Mouse (Mus musculus): Measurements from ENCODE around the gene Epha8.

Gene Epha8

DNA sequence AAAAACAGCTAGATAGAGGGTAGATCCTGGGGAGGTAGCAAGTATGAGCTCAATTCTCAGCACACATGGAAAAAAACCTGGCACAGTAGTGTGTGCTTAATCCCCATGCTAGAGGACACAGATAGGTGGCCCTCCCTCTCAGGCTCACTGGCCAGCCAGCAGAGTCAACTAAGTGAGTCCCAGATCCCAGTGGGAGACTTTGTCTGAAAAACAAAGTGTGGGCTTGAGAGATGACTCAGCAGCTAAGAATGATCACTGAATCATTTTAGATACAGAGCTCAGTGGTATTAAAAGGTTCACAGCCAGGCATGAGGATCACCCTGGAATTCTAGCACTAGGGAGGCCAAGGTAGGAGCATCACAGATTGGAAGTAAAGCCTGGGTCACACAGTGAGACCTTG lies 48.8 kb downstream of the Epha8 start:
- no peak for DNase-seq (ENCODE audit: extremely low spot score, low spot score)

DNA sequence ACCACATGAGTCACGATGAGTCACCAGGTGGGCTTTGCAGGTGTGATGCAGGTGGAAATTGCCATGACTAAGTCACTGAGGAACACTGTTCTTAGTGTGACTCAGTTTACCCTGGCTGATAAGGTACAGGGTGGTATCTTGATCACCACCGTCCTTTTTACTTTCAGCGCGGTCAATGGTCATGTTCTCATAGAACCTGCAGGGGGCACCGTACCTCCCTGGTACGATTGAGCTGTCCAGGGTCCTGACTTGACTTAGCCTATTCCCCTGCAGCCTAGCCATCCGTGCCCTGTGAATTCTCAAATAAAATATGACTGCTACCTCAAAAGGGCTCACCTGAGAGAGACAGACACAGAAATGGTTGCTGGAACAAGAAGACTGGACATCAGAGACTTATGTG lies 49.6 kb downstream of the Epha8 start:
- peak; percentile 59 for DNase-seq (ENCODE audit: extremely low spot score, low spot score)

DNA sequence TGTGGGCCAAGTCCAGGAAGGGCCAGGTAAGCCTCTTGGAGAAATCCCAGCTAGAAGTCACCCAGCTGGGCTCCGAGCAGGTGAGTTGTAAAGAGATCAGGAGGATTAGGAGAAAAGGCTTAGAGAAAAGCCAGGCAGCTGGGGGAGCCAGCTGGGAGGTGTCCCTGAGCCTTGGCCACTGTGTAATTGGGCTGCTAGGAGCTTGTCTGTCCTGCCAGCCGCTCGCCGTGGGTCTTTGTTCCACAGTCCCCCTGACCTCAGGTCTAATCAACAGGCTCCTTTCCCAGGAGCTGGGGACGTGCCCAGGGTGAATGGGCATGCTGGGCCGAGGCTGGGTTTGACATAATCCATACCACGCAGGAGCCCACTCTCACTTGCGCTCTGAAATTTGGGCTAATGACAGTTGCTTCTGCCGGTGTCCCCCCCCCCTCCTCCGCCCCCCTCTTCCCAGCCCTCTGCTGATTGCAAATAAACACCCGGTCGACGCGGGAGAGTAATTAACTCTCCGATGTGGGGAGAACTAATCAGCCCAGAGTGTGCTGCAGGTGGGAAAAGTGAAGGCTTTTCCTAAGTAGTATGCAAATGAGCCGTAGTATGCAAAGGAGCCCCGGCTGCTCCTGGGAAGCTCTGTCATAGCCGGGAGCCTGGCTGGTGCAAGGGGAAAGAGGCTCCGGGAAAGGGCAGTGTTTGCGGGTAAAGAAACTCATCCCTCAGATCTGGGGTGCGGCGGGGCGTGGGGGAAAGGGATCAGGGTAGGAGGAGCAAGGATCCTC lies 51.7 kb downstream of the Epha8 start:
- no peak for DNase-seq (ENCODE audit: extremely low spot score, low spot score)

DNA sequence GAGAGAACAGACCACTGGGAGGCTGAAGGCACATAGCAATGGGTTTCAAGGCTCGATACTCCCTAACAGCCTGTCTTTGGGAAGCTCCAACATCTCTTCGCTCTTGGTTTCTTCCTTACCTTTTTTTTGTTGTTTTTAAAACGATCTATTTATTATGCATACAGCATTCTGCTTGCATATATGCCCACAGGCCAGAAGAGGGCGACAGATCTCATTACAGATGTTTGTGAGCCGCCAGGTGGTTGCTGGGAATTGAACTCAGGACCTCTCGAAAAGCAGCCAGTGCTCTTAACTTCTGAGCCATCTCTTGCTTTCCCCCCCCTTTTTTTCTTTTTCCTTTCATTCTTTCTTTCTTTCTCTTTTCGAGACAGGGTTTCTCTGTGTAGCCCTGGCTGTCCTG lies 57.5 kb downstream of the Epha8 start:
- DNase-seq (ENCODE audit: extremely low spot score, low spot score): no peak

DNA sequence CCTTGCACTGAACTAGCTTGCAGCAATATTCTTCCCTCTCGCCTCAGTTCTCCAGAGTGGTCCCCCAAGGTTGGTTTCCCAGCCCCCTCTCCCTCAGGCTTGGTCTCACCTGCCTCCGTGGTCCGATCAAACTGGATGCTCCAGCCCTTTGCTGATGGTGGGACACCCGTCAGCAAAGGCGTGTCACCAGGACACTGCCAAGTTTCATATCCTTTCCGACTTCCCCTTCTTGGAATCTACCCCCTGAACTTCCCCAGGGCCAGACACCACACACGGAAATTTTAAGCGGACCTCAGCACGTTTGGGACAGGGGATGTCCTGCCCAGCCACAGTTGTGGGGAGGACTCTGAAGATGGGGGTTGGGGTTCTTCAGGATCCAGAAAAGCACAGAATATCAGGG lies 58.0 kb downstream of the Epha8 start, which contains the start of gene C1qa:
Gene C1qa, minus strand, starts transcription at position 167 of the 400 bp plus-strand sequence.
- no peak for DNase-seq (ENCODE audit: extremely low spot score, low spot score)

DNA sequence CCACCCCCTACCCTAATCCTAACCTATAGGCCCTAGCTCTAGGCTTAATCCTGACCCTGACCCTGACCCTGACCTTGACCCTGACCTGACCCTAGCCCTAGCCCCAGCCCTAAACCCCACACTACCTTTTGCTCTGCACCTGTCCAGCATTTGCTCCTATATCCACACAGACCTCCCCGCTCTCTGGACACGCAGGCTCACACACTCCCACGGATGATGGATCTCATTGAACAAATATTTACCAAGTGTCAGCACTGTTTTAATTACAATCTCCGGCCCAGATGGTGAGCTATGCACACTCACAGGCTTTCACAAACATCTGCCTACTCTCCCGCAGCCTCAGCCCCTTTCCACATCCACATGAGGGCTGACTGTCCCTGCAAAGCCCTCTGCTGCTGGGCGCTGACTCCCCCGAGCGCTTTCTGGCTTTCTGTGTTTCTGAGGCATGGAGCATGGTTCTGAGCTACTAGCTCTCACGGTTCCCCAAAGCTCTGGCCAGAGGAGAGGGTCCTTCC lies 58.5 kb downstream of the Epha8 start:
- DNase-seq (ENCODE audit: extremely low spot score, low spot score): no peak

DNA sequence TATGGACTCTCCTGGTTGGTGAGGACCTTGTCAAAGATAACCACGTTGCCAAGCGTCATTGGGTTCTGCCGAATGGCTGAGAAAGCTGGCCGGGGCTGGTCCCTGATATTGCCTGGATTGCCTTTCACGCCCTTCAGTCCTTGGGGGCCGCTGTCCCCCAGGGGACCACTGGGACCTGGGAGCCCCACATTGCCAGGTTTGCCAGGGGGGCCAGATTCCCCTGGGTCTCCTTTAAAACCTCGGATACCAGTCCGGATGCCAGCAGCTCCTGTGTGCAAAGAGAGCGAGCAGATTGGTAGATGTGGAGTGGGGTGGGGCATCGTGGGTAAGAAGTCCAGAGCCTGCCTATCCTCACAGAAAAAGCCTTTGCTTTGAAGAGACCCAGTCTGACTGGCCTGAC lies 60.2 kb downstream of the Epha8 start:
- no peak for DNase-seq (ENCODE audit: extremely low spot score, low spot score)

DNA sequence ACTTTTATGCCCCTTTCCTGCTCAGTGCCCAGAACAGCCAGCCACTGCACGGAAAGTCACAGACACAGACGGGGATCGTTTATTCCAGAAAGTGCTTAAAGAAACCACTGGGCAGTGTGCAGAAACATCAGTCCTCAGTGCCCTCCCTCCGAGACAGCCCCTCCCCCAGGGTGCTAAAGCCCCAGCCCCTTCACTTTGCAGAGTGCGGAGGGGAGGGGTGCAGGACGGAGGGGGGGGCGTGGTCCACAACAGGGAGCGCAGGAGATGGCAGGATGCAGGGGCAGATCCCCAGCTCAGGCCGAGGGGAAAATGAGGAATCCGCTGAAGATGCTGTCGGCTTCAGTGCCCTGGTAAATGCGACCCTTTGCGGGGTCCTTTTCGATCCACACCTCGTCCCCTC lies 60.8 kb downstream of the Epha8 start:
- no peak for DNase-seq (ENCODE audit: extremely low spot score, low spot score)

DNA sequence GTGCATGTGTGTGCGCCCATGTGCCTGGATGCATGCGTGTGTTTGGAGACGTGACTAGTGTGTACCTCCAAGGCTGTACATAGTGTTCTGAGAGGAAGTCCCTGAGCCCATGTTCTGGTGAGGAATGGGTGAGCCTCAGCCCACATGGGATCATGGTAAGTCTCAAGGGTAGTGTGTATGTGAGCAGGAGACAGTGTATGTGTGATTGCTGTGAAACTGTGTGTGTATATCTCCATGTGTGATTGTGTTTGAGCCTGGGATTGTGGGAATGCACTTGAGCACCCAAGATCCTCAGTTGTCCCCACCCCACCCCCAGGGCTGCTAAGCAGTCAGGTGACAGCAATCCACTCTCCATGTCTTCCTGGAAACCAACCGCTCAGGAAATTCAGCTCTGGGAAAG lies 61.8 kb downstream of the Epha8 start:
- DNase-seq (ENCODE audit: extremely low spot score, low spot score): no peak

DNA sequence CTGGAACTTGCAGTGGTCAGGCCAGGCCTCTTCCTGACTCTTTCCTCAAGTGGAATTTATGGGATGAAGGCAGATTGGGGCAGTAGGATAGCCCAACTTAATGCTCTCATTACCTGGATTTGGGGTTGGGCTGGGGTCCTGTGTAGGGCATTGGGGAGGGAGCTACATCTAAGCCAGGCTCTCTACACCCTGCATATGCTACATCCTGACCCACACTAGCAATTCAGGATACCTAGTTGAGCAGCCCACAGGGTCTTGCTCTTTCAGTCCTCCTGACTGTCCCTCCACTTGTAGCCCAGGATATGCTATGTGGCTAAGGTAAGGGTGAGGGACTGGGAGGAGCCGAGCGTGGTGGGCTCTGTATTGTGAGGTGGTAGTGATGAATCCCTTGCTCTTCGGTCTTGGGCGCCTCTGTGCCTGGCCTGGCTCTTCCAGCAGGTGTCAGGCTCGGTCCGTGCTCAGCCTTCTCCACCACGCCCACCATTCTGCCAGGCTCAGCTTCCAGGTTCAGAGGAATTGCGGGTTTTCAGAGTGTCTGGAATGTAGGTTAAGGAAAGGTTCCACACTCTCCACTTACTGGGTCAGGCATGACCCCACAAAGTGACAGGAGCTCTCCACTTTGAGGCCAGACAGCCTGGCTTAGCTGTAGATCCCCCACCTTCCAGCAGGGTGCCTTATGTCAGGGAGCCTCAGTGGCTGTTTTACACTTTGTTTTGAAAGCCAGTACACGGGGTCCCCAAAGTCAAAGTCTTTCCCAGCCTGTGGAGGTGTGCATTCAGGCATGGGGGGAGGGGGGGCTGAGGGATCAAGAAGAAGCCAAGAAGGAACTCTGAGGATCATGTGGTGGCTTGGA lies 62.7 kb downstream of the Epha8 start:
- peak; percentile 61 for DNase-seq (ENCODE audit: extremely low spot score, low spot score)

DNA sequence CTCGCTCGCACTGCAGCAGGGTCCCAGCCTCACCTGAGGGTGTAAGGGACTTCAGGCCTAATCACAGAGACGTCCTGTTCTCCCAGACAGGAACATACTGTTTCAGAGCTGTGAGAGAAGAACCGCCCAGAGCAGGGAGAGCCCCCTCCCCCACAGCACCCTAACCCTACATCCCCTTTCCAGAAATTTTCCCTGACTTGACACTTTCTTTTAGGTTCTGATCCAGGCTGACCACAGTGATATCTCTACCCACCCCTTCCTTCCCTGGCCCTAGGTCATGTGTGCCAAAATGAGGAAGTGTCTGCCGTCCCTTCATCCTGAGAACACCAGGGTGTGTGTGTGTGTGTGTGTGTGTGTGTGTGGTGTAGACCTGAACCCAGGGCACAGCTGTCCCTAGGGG lies 63.8 kb downstream of the Epha8 start, which contains the start of gene C1qc:
Gene C1qc, minus strand, starts transcription at position 255 of the 400 bp plus-strand sequence.
- DNase-seq (ENCODE audit: extremely low spot score, low spot score): no peak

DNA sequence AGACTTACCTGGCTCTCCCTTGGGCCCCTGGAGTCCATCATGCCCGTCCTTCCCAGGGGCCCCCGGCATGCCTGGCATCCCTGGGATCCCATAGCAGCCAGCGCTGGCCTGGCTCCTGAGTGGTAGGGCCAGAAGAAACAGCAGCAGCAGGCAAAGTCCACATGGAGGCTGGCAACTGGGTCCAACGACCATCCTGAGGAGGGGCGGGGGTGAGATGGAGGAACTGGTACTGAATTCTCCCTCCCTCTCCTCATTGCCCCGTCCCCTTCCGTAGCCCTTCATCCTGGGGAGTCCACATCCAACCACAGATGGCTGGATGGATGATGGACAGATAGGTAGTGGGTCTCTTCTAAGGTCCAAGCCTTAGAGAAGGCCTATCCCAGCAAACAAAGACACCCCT lies 64.2 kb downstream of the Epha8 start:
- no peak for DNase-seq (ENCODE audit: extremely low spot score, low spot score)

DNA sequence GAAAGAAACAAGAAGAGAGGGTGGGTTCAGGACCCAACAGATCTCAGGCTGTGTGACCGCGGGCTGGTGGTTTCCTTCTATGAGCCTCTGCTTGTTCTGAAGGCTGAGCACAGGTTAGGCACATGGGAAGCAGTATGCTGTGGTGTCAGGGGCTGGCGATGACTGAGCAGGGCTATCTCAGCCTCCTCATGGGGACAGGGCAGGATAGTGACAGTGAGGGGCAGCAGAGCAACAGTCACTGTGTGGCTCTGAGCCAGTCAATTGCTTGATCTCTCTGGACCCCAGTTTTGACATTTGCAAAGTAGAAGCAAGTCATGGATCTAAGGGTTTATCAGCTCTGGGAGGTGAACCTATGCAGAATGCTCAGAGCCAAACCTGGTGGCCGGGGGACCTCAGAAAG lies 65.5 kb downstream of the Epha8 start:
- no peak for DNase-seq (ENCODE audit: extremely low spot score, low spot score)

DNA sequence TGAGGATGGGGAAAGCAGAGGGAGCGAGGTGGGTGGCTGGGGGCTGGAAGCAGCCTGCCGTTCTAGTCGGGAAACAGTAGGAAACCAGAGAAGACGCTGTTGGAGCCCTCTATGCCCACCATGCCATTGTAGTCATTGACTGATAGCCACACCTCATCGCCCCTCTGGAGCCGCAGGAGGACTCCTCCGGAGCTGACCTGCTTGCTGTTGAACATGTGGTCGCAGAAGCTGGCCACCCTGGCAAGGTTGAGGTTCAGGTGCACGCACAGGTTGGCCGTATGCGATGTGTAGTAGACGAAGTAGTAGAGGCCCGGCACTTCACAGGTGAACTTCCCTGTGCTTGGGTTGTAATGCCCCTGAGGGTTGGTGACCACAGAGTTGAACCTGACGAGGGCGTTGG lies 66.6 kb downstream of the Epha8 start:
- no peak for DNase-seq (ENCODE audit: extremely low spot score, low spot score)

DNA sequence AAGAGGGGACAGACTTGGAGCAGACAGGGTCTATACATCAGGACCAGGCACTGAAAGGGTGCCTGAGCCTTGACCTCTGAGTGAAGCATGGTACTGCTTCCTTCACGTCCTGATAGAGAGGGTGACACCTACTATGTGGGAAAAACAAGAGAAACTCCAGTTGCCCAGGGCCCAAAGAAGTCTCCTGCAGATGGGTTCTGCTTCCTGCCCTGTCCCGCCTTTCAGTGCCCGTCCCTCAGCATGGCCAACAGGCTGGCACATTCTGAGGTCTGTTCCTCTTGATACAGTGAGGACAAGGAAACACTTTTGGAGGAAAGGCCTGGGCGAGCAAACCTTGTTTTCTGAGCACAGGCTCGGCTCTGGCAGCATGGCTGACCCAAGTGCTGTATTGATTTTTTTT lies 68.9 kb downstream of the Epha8 start:
- no peak for DNase-seq (ENCODE audit: extremely low spot score, low spot score)

DNA sequence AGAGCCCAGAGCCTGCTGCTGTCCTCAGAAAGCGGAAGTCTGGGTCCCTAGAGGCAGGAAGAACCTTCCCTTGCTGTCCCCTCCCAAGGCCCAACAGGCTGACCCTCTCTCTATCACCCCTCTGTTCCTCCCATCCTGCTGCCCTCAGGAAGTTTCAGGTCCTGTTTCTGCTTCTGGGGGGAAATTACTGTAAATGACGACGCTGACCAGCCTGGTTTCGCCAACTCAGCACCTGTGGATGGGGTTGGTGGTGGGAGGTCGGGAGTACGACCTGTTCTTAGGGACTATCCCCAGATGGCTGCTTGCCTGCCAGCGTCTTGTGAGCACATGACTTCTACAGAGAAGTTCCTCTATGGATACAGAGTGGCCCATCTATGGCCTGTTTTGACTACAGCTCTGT lies 70.5 kb downstream of the Epha8 start, which contains the start of gene C1qb:
Gene C1qb, minus strand, starts transcription at position 87 of the 400 bp plus-strand sequence.
- no peak for DNase-seq (ENCODE audit: extremely low spot score, low spot score)

All from neural tube, embryonic 10.5 days (tissue).